Mouse (Mus musculus) embryonic facial prominence, embryonic 10.5 days (tissue): Measurements from ENCODE around the gene Kctd11. TPM values are rescaled to one million over a fixed set of nuclear protein-coding genes. Genes with fewer than 3 reads are reported as not detected.
A peak's percentile ranks its signal among the peaks of the same experiment; 100 is the strongest.
"Not testable (repeated sequence)": the region's sequence is repeated elsewhere in the genome, so short reads cannot be mapped to it uniquely, and the experiment has no call there.

ENCODE experiments used
- DNase-seq: peaks from one replicate; pipeline ENCODE4 v3.0.0-alpha.2; 2017; ENCODE audit warnings: low spot score
- H3K27ac ChIP-seq: fragments of 300-500 bp; sonication (generic); replicated peaks from 2 replicates; pipeline ENCODE4 v1.5.1; 2016; ENCODE audit warnings: mild to moderate bottlenecking
- H3K27me3 ChIP-seq: fragments of 300-500 bp; sonication (generic); replicated peaks from 2 replicates; pipeline ENCODE4 v1.6.1; 2016; ENCODE audit warnings: low read depth, mild to moderate bottlenecking; ENCODE audit not compliant: poor library complexity, severe bottlenecking
- H3K36me3 ChIP-seq: fragments of 300-500 bp; sonication (generic); replicated peaks from 2 replicates; pipeline ENCODE4 v1.6.1; 2016; ENCODE audit warnings: mild to moderate bottlenecking, moderate library complexity
- H3K4me1 ChIP-seq: fragments of 300-500 bp; sonication (generic); 2 replicates; pipeline ENCODE4 v1.6.1; 2016
- H3K4me3 ChIP-seq: fragments of 300-500 bp; sonication (generic); 2 replicates; pipeline ENCODE4 v1.5.1; 2016; ENCODE audit warnings: mild to moderate bottlenecking, moderate library complexity
- H3K9me3 ChIP-seq: fragments of 300-500 bp; sonication (generic); 2 replicates; pipeline ENCODE4 v1.6.1; 2016; ENCODE audit warnings: mild to moderate bottlenecking
- WGBS: fragments of 180-500 bp; shearing (Covaris S2); methylation state at CpG from one replicate; pipeline ENCODE4 v1.1.7; 2016; 5-methylcytosine and 5-hydroxymethylcytosine counted together
- polyA plus RNA-seq: library from polyadenylated mRNA; unstranded; fragments of >200 nt; fragmentation: Nextera tagmentation; extraction: Ambion mirVana; gene quantifications from 2 replicates; pipeline ENCODE4 v1.2.1, GENCODE M21; 2016

The Kctd11 gene
- polyA plus RNA-seq: 6.8 and 7.0 TPM in 2 replicates

DNA sequence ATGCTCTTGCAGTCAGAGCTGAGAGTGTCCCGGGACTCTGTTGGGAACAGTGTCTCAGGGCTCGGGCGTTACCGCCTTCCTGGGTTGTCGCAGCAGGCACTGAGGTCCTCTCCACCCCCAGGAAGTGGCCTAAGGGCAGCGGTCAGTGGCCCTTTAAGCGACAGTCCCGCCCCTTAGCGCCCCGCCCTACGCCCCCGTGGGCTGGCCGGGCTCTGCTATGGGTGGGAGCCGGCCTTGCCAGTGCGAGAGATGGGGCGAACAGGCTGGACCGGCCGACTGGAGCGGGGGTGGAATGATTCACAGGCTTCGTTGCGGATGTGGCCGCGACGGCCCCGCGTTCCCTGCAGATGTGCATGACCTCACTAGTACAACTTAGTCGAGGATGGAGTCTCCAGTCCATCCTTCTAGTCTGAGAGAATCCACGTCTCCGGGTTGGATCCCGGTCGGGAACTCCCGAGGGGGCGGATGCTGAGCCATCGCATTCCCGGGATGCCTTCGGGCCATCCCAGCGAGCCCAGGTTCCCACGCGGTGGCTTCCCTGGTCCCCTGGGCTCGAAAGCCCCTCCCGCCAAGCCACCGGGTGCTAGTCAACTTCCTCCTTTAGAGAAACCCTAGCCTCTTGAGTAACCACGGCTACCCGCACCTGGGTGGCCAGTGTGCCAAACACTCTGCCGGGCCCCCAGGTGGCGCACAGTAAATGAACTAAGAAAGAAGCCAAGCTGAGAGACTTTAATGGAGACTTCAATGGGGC lies at the start of gene Kctd11:
Gene Kctd11 (minus strand): TSS at position 554 of the 751 bp plus-strand sequence.
- H3K36me3 ChIP-seq: no peaks in the 10 kb centered on the region
- no peaks in the 10 kb centered on the region for H3K9me3 ChIP-seq
- under 1% methylated on average over 46 of the region's 46 CpGs for WGBS
- peaks cover 66% of the 10 kb centered on the region for H3K4me1 ChIP-seq
- DNase-seq: peak; percentile 89
- peak within 1 kb of the TSS; percentile 87 for H3K27ac ChIP-seq
- H3K4me3 ChIP-seq: peak within 1 kb of the TSS; percentile 62
- H3K27me3 ChIP-seq: peaks cover 26% of the 10 kb centered on the region

DNA sequence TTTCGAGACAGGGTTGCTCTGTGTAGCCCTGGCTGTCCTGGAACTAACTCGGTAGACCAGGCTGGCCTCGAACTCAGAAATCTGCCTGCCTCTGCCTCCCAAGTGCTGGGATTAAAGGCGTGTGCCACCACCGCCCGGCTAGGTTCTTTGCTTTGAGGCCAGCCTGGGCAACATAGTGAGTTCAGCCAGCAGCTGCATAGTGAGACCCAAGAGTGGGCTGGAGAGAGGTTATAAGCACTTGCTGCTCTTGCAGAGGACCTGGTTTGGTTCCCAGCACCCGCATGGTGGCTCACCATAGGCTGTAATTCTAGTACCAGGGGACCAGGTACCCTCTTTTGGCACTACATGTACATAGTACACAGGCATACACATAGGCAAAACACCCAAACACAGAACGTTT lies 49.0 kb upstream of the Kctd11 start:
- not testable (repeated sequence) for H3K4me3 ChIP-seq, DNase-seq, H3K27ac ChIP-seq, H3K9me3 ChIP-seq, H3K36me3 ChIP-seq
- 87% methylated on average over 8 of the region's 8 CpGs for WGBS
- Histone ChIP-seq H3K4me1 (peaks cover 12% of the 10 kb centered on the region), H3K27me3 (peaks cover 11% of the 10 kb centered on the region; the same call in 1 of the 2 replicates)

DNA sequence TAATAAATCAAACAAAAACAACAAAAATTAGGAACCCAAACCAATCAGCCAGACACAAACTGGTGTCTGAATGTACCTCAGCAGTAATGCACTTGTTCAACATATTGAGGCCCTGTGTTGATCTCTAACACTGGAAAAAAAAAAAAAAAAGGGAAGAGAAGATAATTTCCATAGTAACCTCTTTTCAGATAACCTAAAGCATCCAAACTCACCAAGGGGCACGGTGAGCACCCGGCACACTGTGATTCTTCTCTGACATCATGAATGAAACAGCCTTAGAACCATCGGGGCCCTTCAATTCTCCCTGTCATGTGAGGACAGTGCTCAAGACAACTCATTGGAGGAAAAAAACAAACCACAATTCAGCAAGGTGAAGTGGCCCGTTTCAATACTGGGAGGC lies 48.5 kb upstream of the Kctd11 start:
- peaks cover 6% of the 10 kb centered on the region; the same call in 1 of the 2 replicates for H3K27me3 ChIP-seq
- no peaks in the 10 kb centered on the region for H3K36me3 ChIP-seq
- DNase-seq: no peak
- no peak overlapping the region for H3K4me3 ChIP-seq
- H3K27ac ChIP-seq: no peak overlapping the region
- 0 out of 2 replicates have a peak, but pooled peaks cover 8% of the 10 kb centered on the region for H3K4me1 ChIP-seq
- 91% methylated on average over 4 of the region's 4 CpGs for WGBS
- H3K9me3 ChIP-seq: no peaks in the 10 kb centered on the region

DNA sequence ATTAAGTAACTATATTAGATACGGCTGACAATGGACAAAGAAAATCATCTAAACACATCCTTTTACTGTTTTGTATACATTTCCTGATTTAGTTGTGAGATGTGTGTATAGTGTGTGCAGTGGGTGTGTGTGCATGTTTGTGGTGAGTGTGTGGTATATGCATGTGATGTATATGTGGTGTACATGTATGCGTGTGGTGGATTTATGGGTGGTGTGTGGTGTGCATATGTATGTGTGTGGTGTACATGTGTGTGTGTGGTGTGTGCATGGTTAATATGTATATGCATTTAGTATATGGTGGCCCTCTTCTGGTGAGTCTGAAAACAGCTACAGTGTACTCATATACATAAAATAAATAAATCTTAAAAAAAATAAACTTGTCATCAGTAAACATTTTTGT lies 46.3 kb upstream of the Kctd11 start:
- no peak for DNase-seq
- H3K4me1 ChIP-seq: peaks cover 6% of the 10 kb centered on the region
- H3K4me3 ChIP-seq: no peak overlapping the region
- no peaks in the 10 kb centered on the region for H3K36me3 ChIP-seq
- H3K9me3 ChIP-seq: no peaks in the 10 kb centered on the region
- H3K27me3 ChIP-seq: no peaks in the 10 kb centered on the region
- 94% methylated on average over 2 of the region's 2 CpGs for WGBS
- H3K27ac ChIP-seq: no peak overlapping the region

DNA sequence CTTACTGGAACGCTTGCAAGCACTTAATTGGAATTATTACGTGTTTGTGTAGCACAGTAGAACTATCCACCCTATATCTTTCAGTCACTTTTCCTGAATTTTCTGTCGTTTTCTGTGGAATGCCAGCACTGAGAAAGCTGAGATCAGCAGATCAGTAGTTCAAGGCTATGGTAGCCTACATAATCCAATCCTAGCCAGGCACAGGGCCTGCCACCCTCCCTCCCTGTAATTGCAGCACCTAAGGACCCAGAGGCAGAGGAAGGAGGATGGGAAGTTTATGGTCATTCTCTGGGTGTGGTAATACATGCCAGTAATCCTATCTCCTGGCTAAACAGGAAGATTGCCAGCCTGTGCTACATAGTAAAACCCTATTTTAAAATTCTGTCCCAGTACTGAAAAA lies 41.6 kb upstream of the Kctd11 start:
- no peak for DNase-seq
- peaks cover 19% of the 10 kb centered on the region for H3K36me3 ChIP-seq
- peaks cover 32% of the 10 kb centered on the region for H3K4me1 ChIP-seq
- H3K27ac ChIP-seq: peak overlapping the region; percentile 99
- no peaks in the 10 kb centered on the region for H3K27me3 ChIP-seq
- H3K9me3 ChIP-seq: no peaks in the 10 kb centered on the region
- WGBS: 73% methylated on average over 3 of the region's 3 CpGs
- H3K4me3 ChIP-seq: peak overlapping the region; percentile 99

DNA sequence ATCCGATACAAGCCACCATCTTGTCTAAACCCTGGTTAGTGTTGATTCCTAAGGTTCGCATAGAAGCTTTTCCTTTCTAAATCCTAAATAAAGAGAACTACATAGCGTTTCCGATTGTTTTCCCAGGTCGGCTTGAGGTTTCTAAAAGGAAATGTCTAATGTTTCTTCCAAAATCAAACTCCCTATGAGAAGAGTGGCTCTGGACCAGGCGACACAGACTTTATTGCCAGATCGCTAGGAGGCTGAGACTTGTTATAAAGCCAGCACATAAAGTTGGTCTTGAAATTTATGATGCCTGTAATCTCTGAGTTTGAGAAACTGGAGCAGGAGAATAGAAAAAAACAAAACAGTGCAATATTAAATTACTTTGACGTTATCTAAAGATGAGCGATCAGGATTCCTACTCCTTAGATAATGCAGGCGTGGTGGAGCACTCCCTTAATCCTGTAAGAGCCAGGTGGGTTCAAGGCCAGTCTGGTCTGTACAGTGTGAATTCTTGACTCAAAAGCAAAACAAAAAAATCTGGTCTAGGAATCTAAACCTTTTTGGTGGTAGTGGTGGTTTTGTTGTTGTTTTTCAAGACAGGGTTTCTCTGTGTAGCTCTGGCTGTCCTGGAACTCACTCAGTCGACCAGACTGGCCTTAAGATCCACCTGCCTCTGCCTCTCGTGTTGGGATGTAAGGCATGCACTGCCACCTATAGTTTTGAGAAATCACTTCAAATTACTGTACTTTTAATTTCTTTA lies 41.0 kb upstream of the Kctd11 start:
- DNase-seq: no peak
- Histone ChIP-seq H3K36me3 (peaks cover 25% of the 10 kb centered on the region), H3K27me3 (no peaks in the 10 kb centered on the region), H3K27ac (peak overlapping the region; percentile 99), H3K4me3 (peak overlapping the region; percentile 99), H3K4me1 (peaks cover 37% of the 10 kb centered on the region), H3K9me3 (no peaks in the 10 kb centered on the region)
- WGBS: 6% methylated on average over 12 of the region's 12 CpGs

DNA sequence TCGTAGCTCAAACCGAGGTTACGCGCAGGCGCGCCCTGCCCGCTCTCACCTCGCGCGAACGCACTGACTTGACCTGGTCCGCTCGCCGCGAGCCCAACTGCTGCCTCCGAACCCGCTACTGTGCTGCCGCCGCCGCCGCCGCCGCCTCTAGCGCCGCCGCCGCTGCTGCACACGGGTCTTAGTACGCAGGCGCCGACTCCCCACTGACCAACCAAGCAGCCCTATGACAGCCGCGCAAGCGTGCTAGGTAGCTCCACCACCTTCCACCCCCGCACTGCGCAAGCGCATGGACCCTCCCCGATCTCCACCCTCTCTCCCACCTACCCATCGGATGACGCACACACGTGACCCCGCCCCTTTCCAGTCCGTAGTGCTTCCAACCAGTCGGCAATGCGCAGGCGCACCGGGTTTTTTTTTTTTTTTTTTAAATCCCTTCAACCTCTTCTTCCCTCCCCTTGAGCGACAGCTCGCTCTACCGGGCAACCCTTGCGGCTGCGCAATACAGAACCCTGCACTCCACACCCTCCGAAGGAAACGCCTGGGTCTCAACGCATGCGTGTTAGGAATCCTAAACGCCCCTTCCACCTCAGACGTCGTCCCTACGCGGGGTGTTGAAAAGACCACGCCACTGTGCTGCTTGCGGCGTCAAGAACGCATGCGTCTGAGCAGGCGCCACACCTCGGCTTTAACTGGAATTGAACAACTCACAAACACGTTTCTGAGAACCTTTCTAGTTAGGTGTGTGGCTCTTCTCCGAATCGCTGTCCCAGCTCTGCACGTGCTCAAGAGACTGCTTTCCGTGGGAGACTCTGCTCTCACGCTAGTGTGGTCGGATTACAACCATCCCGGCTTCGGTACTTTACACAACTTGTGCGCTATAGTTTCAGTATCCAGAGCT lies 40.2 kb upstream of the Kctd11 start, which contains the start of gene Eif5a:
Gene Eif5a (minus strand): TSS at position 845 of the 898 bp plus-strand sequence.
- Histone ChIP-seq H3K4me3 (peak within 1 kb of the TSS; percentile 99), H3K27ac (peak within 1 kb of the TSS; percentile 99), H3K36me3 (peaks cover 33% of the 10 kb centered on the region), H3K27me3 (no peaks in the 10 kb centered on the region), H3K9me3 (no peaks in the 10 kb centered on the region), H3K4me1 (peaks cover 42% of the 10 kb centered on the region)
- WGBS: under 1% methylated on average over 78 of the region's 78 CpGs
- DNase-seq: peak; percentile 100

DNA sequence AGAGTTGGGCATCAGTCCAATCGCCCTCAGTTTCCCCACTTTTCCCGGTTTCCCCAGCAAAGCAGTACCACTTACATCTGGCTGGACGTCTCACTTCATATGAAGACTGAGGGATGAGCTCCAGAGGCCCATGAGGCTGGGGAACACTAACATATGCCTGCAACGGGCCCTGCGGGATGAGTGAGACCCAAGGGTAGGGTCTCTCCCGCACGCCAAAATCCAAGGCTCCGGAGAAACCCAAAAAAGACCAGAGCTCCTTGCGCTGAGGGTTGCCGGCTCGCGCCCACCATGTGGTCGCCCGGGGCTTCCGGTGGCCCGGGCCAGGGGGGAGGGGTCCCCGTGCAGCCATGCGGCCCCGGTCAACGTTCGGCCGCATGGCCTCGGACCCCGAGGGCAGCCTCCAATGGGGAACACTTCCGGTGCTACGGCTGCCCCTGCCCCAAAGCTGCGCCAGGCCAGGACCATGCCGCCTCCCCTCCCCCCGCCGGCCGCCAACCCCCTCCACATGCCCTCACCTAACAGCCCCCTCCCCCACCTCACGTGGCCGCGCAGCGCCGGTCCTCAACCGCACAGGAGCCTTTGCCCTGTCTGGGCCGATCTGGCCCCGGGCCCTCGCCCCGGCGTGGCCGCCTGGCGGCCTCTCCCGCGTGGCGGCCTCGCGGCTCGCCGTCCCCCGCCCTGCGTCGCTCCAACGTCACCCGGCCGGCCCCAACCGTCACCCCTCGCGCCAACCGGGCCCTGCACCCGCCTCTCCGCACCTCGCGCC lies 39.2 kb upstream of the Kctd11 start:
- Histone ChIP-seq H3K36me3 (peaks cover 42% of the 10 kb centered on the region), H3K4me1 (peaks cover 51% of the 10 kb centered on the region), H3K4me3 (peak overlapping the region; percentile 99), H3K9me3 (no peaks in the 10 kb centered on the region), H3K27ac (peak overlapping the region; percentile 99), H3K27me3 (no peaks in the 10 kb centered on the region)
- DNase-seq: peak; percentile 80
- WGBS: under 1% methylated on average over 64 of the region's 65 CpGs

DNA sequence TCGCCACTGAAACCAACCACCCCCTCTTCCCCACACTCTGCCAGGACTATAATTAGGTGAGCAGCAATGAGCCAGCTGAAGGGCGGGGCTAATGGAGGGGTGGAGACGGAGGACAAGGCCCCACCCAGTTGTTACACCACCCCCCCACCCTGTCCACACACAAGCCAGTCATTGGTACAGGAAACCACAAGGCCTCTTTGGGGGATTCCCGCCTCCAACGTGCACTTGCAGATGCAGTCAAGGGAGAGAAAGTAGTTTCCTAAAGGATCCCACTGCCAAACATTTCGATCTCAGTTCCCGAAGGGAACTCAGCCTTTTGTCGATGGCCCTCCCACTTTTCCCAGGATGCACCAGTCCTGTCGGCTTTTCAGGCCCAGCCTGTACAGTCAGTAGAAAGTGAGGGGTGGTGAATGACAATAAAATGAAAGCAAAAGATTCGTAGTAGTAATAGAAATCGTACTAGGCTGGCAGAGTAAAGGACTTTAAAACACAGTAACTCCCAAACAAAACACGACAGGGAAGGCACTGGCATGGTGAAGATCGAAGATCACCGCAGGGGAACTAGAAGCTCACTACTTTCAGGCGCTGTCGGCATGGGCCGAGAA lies 38.6 kb upstream of the Kctd11 start:
- no peaks in the 10 kb centered on the region for H3K9me3 ChIP-seq
- peak overlapping the region; percentile 99 for H3K27ac ChIP-seq
- peaks cover 49% of the 10 kb centered on the region for H3K36me3 ChIP-seq
- DNase-seq: peak; percentile 76
- peaks cover 58% of the 10 kb centered on the region for H3K4me1 ChIP-seq
- no peaks in the 10 kb centered on the region for H3K27me3 ChIP-seq
- peak overlapping the region; percentile 99 for H3K4me3 ChIP-seq
- under 1% methylated on average over 17 of the region's 17 CpGs for WGBS

DNA sequence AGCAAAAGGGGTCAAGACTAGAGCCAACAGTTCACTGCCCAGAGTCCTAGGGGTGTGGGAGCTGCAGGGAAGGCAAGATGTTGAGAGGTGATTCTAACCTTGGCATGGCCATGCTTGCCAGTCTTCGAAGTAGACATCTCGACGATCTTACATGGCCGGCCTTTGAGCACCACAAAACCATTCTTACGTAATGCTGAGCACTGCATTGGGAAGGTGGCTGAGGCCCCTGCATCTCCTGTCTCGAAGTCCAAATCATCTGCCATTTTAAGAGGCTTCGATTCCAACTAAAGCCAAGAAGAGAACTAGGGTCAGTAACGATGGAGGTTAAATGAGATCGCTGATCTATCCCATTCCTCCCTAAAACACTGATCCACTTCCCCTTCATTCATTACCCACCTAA lies 37.8 kb upstream of the Kctd11 start:
- H3K27ac ChIP-seq: no peak overlapping the region
- no peaks in the 10 kb centered on the region for H3K9me3 ChIP-seq
- WGBS: 84% methylated on average over 9 of the region's 9 CpGs
- no peaks in the 10 kb centered on the region for H3K27me3 ChIP-seq
- H3K4me1 ChIP-seq: peaks cover 63% of the 10 kb centered on the region
- peak overlapping the region; percentile 99 for H3K4me3 ChIP-seq
- H3K36me3 ChIP-seq: peaks cover 51% of the 10 kb centered on the region
- DNase-seq: no peak

DNA sequence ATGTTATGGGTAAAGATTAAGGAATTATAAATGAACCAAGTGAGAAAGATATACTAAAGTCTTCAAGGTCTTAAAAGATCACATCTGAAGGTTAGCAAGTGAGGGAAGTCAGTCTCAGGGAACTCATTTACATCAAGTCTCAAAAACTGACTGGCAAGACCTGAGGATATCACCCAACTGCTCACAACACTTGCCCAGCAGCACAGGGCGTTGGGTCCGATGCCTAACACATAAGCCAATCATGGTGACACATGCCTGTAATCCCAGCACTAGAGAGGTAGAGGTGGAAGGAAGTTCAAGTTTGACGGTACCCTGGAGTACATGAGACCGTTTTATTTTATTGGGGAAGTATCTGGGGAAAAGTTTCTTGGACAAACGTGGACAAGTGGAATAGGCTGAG lies 36.9 kb upstream of the Kctd11 start:
- Histone ChIP-seq H3K9me3 (no peaks in the 10 kb centered on the region), H3K4me1 (peaks cover 69% of the 10 kb centered on the region), H3K27me3 (no peaks in the 10 kb centered on the region), H3K4me3 (0 out of 2 replicates have a peak overlapping the region, but pooled peaks have one; percentile 99), H3K27ac (no peak overlapping the region), H3K36me3 (peaks cover 56% of the 10 kb centered on the region)
- no peak for DNase-seq
- WGBS: 86% methylated on average over 5 of the region's 5 CpGs
